Mouse (Mus musculus): Measurements from ENCODE around the gene Robo2. TPM values are rescaled to one million over a fixed set of nuclear protein-coding genes. Genes with fewer than 3 reads are reported as not detected.

Robo2 gene
- polyA plus RNA-seq, 1 experiment from 2014 or later: 7.8 TPM

- no peaks in the 10 kb centered on the region for H3K9me3 ChIP-seq
- no peak overlapping the region for H3K4me2 ChIP-seq
- no peaks in the 10 kb centered on the region for H3K4me1 ChIP-seq
- no peak overlapping the region for H3K27ac ChIP-seq (replicated peaks)
- no peak overlapping the region for H3K4me3 ChIP-seq
- WGBS: 71% methylated on average over 1 of the region's 1 CpGs
- no peaks in the 10 kb centered on the region for H3K27me3 ChIP-seq (replicated peaks)
- no peak for ATAC-seq (ENCODE audit: extremely low read depth, insufficient number of reproducible peaks, low FRiP score, low TSS enrichment)
- H3K9ac ChIP-seq: no peak overlapping the region
- H3K36me3 ChIP-seq: no peaks in the 10 kb centered on the region
Observed at GRCm38 (mm10) chr16:74241534-74241933, 170.1 kb downstream of the Robo2 start.

DNA sequence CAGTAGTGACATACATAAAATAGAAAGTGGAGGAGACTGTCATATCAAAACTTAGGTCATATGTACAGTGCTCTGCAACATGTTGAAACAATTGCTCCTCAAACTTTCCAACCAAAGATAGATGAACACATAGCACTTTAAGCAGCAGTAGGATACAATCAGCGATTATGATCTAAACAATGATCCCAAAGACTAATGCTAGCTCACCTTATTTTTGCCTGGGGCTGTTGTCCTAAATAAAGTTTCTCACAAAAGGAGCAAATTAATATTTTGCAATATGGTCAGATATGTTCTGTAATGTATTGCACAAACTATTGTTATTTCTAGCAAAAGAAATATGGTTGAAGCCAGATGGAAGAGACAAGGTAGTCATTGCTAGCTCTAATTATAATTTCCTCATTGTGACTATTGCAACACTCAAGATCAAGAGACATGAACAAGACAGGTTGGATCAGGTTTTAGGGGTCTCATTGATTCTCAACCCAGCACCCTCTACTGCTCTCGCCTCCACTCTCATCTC, 174.2 kb downstream of the Robo2 start:
- Histone ChIP-seq H3K27ac (replicated peaks) (no peak overlapping the region), H3K36me3 (no peaks in the 10 kb centered on the region), H3K9ac (no peak overlapping the region), H3K27me3 (replicated peaks) (no peaks in the 10 kb centered on the region), H3K9me3 (no peaks in the 10 kb centered on the region), H3K4me3 (no peak overlapping the region), H3K4me1 (no peaks in the 10 kb centered on the region), H3K4me2 (no peak overlapping the region)
- no peak for ATAC-seq (ENCODE audit: extremely low read depth, insufficient number of reproducible peaks, low FRiP score, low TSS enrichment)
- 75% methylated on average over 2 of the region's 2 CpGs for WGBS

DNA sequence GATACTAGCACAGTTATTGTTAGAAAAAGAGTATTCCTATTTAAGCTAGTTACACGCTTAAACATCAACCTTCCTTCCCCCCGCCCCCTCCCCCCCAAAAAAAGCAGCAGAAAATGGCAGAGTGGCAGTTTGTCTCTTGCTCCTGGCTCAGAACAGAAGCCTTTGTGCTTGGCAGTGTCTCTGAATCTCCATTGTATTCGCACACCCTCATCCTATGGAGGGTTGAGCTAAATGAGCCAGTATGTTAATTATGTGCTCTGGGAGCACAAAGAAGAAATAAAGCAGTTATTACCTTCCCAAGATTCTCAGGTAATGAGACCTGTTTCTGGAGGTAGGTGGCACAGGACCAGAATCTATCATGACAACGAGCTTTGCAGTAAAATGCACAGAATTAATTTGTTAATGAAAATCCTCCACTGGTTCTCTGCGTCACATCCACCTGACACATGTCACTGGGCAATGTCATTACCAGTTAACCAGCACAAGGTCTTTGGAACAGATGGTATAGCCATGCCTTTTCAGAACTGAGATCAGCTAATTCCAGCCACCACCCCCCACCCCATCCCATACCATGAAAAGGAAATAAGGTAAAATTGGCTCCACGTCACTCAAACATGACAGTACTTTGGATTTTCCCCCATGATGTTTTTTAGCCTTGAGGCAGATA, 177.1 kb downstream of the Robo2 start:
- H3K27me3 ChIP-seq (replicated peaks): no peaks in the 10 kb centered on the region
- no peak for ATAC-seq (ENCODE audit: extremely low read depth, insufficient number of reproducible peaks, low FRiP score, low TSS enrichment)
- H3K36me3 ChIP-seq: no peaks in the 10 kb centered on the region
- H3K27ac ChIP-seq (replicated peaks): no peak overlapping the region
- 76% methylated on average over 6 of the region's 6 CpGs for whole genome bisulfite sequencing
- no peaks in the 10 kb centered on the region for H3K4me1 ChIP-seq
- no peak overlapping the region for H3K4me2 ChIP-seq
- no peak overlapping the region for H3K9ac ChIP-seq
- H3K4me3 ChIP-seq: no peak overlapping the region
- H3K9me3 ChIP-seq: no peaks in the 10 kb centered on the region

DNA sequence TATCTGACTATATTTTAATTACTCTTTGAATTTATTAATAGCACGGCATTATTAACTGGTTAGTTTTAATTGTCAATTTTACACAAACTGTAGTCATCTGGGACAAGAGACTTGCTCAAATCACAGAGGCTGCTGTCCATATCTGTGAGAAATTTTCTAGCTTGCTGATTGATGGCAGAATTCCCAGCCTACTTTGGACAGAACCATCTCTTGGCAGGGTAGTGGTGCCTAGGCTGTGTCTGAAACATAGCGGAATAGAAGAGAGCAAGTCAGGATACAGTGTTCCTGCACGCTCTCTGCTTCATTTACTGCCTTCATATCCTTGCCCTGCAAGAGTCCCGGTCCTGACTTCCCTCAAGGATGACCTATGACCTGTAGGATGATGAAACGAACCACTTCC, 178.0 kb downstream of the Robo2 start:
- no peaks in the 10 kb centered on the region for H3K9me3 ChIP-seq
- H3K4me1 ChIP-seq: no peaks in the 10 kb centered on the region
- H3K4me3 ChIP-seq: no peak overlapping the region
- H3K9ac ChIP-seq: no peak overlapping the region
- ATAC-seq (ENCODE audit: extremely low read depth, insufficient number of reproducible peaks, low FRiP score, low TSS enrichment): no peak
- H3K27me3 ChIP-seq (replicated peaks): no peaks in the 10 kb centered on the region
- H3K27ac ChIP-seq (replicated peaks): no peak overlapping the region
- no peaks in the 10 kb centered on the region for H3K36me3 ChIP-seq
- no peak overlapping the region for H3K4me2 ChIP-seq
- WGBS: 70% methylated on average over 5 of the region's 5 CpGs

GRCm38 (mm10) chr16:74227285-74227684, 184.3 kb downstream of the Robo2 start:
- Histone ChIP-seq H3K9ac (no peak overlapping the region), H3K9me3 (no peaks in the 10 kb centered on the region), H3K4me2 (no peak overlapping the region), H3K27ac (replicated peaks) (no peak overlapping the region), H3K4me3 (no peak overlapping the region), H3K4me1 (no peaks in the 10 kb centered on the region), H3K27me3 (replicated peaks) (no peaks in the 10 kb centered on the region), H3K36me3 (no peaks in the 10 kb centered on the region)
- ATAC-seq (ENCODE audit: extremely low read depth, insufficient number of reproducible peaks, low FRiP score, low TSS enrichment): no peak

DNA sequence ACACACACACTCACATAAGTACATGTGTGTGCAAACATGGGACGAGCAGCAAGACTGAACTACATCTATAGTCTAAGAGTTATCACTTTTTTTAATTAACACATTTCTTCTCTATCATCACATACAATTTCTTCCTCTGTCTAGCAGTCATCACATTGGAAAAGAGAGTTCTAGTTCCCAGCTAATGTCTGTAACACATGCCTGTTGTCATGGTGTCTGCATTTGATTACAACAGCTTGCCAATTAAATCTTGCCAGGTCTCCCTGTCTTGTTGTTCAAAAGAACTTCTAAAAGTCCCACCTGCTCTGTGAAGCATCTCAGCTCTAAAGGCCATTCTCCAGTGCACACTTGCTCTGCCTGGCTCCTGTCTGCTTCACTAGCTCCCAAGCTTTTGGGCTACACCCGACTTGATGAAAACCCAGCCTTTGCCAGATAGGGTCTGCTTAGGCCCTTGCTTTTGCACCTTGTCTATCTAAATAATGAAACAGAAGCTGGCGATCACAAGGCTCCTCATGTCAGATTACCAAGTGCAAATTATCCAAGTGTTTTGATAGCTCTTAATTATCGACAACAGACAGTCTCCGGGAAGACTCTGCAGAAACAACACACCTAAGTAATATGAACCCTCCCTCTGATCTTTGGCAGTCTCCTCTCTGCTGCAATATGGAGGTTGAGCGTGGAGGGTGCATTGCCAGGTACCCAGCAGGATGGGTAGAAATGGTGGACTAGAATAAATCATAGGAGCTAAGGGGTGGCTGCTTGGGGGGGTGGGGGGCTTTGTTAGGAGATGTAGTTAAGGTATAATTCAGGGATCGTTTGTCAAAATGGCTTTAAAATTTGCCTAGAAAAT, 186.0 kb downstream of the Robo2 start:
- no peak overlapping the region for H3K4me3 ChIP-seq
- WGBS: 65% methylated on average over 7 of the region's 7 CpGs
- no peaks in the 10 kb centered on the region for H3K4me1 ChIP-seq
- H3K27me3 ChIP-seq (replicated peaks): no peaks in the 10 kb centered on the region
- no peaks in the 10 kb centered on the region for H3K36me3 ChIP-seq
- no peak for ATAC-seq (ENCODE audit: extremely low read depth, insufficient number of reproducible peaks, low FRiP score, low TSS enrichment)
- H3K27ac ChIP-seq (replicated peaks): no peak overlapping the region
- H3K9me3 ChIP-seq: no peaks in the 10 kb centered on the region
- H3K4me2 ChIP-seq: no peak overlapping the region
- no peak overlapping the region for H3K9ac ChIP-seq

- no peak for ATAC-seq (ENCODE audit: extremely low read depth, insufficient number of reproducible peaks, low FRiP score, low TSS enrichment)
- no peak overlapping the region for H3K4me3 ChIP-seq
- no peaks in the 10 kb centered on the region for H3K4me1 ChIP-seq
- H3K9me3 ChIP-seq: no peaks in the 10 kb centered on the region
- H3K27ac ChIP-seq (replicated peaks): no peak overlapping the region
- H3K9ac ChIP-seq: no peak overlapping the region
- 73% methylated on average over 5 of the region's 5 CpGs for WGBS
- no peaks in the 10 kb centered on the region for H3K36me3 ChIP-seq
- H3K4me2 ChIP-seq: no peak overlapping the region
- H3K27me3 ChIP-seq (replicated peaks): no peaks in the 10 kb centered on the region
Observed at GRCm38 (mm10) chr16:74222501-74222900, 189.1 kb downstream of the Robo2 start.

- Histone ChIP-seq H3K36me3 (no peaks in the 10 kb centered on the region), H3K27me3 (replicated peaks) (no peaks in the 10 kb centered on the region), H3K4me2 (no peak overlapping the region), H3K27ac (replicated peaks) (no peak overlapping the region), H3K9ac (no peak overlapping the region), H3K9me3 (no peaks in the 10 kb centered on the region), H3K4me1 (no peaks in the 10 kb centered on the region), H3K4me3 (no peak overlapping the region)
- WGBS: 75% methylated on average over 1 of the region's 1 CpGs
- no peak for ATAC-seq (ENCODE audit: extremely low read depth, insufficient number of reproducible peaks, low FRiP score, low TSS enrichment)
Observed at GRCm38 (mm10) chr16:74216879-74217415, 194.7 kb downstream of the Robo2 start.

GRCm38 (mm10) chr16:74215791-74216190, 195.8 kb downstream of the Robo2 start:
- Histone ChIP-seq H3K4me3 (no peak overlapping the region), H3K9ac (no peak overlapping the region), H3K9me3 (no peaks in the 10 kb centered on the region), H3K27me3 (replicated peaks) (no peaks in the 10 kb centered on the region), H3K27ac (replicated peaks) (no peak overlapping the region), H3K4me1 (no peaks in the 10 kb centered on the region), H3K36me3 (no peaks in the 10 kb centered on the region), H3K4me2 (no peak overlapping the region)
- WGBS: 84% methylated on average over 13 of the region's 13 CpGs
- ATAC-seq (ENCODE audit: extremely low read depth, insufficient number of reproducible peaks, low FRiP score, low TSS enrichment): no peak

DNA sequence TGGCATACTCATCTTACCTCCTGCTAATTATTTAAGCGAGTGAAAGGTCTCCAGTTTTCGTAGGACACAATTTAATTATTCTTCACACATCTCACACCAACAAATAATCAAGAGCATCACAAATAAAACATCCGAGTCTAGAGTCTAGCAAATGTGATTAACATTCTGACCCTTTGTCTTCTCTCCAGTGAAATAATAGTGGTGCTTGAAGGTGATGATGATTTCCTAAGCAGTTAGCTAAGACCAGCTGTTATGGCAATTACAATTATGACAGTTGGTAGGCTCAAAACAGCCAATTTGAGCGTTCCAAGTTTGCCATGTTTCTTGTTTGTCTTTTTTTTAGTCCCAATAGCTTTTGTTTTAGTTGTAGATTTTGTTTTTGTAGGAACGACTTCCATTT, 210.9 kb downstream of the Robo2 start:
- Histone ChIP-seq H3K36me3 (no peaks in the 10 kb centered on the region), H3K4me3 (no peak overlapping the region), H3K27ac (replicated peaks) (no peak overlapping the region), H3K9me3 (no peaks in the 10 kb centered on the region), H3K4me1 (no peaks in the 10 kb centered on the region), H3K9ac (no peak overlapping the region), H3K4me2 (no peak overlapping the region), H3K27me3 (replicated peaks) (no peaks in the 10 kb centered on the region)
- ATAC-seq (ENCODE audit: extremely low read depth, insufficient number of reproducible peaks, low FRiP score, low TSS enrichment): no peak
- WGBS: 75% methylated on average over 5 of the region's 5 CpGs

DNA sequence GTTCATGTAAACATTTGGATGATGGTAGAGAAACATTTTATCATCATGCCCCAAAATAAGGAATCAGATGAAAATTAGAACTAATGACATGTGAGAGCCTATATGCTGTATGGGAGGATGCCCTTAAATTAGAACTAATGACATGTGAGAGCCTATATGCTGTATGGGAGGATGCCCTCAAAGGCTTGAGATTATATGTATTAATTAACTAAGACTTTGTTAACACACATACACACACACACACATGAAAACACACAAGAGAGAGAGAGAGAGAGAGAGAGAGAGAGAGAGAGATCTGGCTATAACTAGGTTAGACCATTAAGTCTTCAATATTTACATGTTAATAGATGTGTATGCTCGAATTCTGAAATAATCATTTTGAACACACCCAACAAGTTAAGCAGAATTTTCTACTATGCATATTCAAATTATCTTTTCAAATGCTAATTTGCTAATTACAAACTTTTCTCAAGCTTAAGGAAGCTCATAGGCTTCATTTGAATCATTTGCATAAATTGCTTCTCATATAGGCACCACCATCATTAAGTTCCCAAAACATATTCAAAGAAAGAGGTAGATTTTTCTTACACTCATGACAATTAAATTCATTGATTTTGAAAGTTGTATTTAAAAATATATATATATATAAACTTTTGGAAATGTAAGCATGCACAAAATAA, 211.5 kb downstream of the Robo2 start:
- H3K27ac ChIP-seq (replicated peaks): no peak overlapping the region
- no peaks in the 10 kb centered on the region for H3K9me3 ChIP-seq
- no peak overlapping the region for H3K4me2 ChIP-seq
- no peaks in the 10 kb centered on the region for H3K27me3 ChIP-seq (replicated peaks)
- no peak overlapping the region for H3K9ac ChIP-seq
- H3K4me3 ChIP-seq: no peak overlapping the region
- no peaks in the 10 kb centered on the region for H3K4me1 ChIP-seq
- H3K36me3 ChIP-seq: no peaks in the 10 kb centered on the region
- no peak for ATAC-seq (ENCODE audit: extremely low read depth, insufficient number of reproducible peaks, low FRiP score, low TSS enrichment)
- 74% methylated on average over 1 of the region's 1 CpGs for WGBS

Data from heart, embryonic 13.5 days (tissue).